Mouse (Mus musculus): Measurements from ENCODE around the gene Ppih. TPM values are rescaled to one million over a fixed set of nuclear protein-coding genes. Genes with fewer than 3 reads are reported as not detected.

Gene Ppih
- polyA plus RNA-seq, 1 experiment from 2014 or later, result 126 TPM

DNA sequence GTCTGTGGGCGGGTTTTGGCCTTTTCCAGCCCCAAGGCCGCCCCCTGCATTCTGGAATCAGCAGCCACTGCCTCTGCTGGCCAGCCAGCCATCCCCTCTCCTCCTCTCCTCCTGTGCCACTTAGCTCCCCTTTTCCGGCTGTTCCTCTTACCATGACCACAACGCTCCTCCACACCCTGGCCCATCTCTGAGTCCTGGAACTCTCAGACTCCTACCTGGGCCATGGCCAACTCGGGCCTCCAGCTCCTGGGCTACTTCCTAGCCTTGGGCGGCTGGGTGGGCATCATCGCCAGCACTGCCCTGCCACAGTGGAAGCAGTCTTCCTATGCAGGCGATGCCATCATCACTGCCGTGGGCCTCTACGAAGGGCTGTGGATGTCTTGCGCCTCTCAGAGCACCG lies 65.0 kb downstream of the Ppih start, which contains the start of gene Cldn19:
Gene Cldn19, plus strand, starts transcription at position 64 of the 400 bp plus-strand sequence.
- Histone ChIP-seq H3K27me3 (ENCODE audit: insufficient read depth, low read length) (no peaks in the 10 kb centered on the region), H3K9ac (no peak within 1 kb of the TSS), H3K27ac (ENCODE audit: low read depth) (no peak within 1 kb of the TSS), H3K4me1 (ENCODE audit: insufficient read depth) (no peaks in the 10 kb centered on the region; the same call in 1 of the 2 replicates), H3K4me3 (ENCODE audit: low read depth, low read length) (no peak within 1 kb of the TSS), H3K36me3 (ENCODE audit: insufficient read depth) (no peaks in the 10 kb centered on the region), H3K9me3 (ENCODE audit: low read depth, low read length) (no peaks in the 10 kb centered on the region), H3K4me2 (no peak within 1 kb of the TSS)
- no peak for DNase-seq
- ATAC-seq (ENCODE audit: insufficient read depth), result no peak
- no peak for TF ChIP-seq CTCF (IDR thresholded peaks at IDR 0.05; ENCODE audit: low read depth)
- 82% methylated on average over 12 of the region's 12 CpGs for WGBS

- Histone ChIP-seq H3K27ac (ENCODE audit: low read depth) (no peak overlapping the region), H3K9me3 (ENCODE audit: low read depth, low read length) (no peaks in the 10 kb centered on the region), H3K4me2 (no peak overlapping the region), H3K4me3 (ENCODE audit: low read depth, low read length) (no peak overlapping the region), H3K36me3 (ENCODE audit: insufficient read depth) (no peaks in the 10 kb centered on the region), H3K27me3 (ENCODE audit: insufficient read depth, low read length) (no peaks in the 10 kb centered on the region), H3K9ac (no peak overlapping the region), H3K4me1 (ENCODE audit: insufficient read depth) (no peaks in the 10 kb centered on the region; the same call in 1 of the 2 replicates)
- DNase-seq (no peak), ATAC-seq (ENCODE audit: insufficient read depth) (0 out of 2 replicates have a peak, but pooled peaks have one; percentile 22)
- 37% methylated on average over 9 of the region's 9 CpGs for WGBS
- no peak for TF ChIP-seq CTCF (IDR thresholded peaks at IDR 0.05; ENCODE audit: low read depth)
Measured at GRCm38 (mm10) chr4:119254012-119254618, 66.2 kb downstream of the Ppih start.

DNA sequence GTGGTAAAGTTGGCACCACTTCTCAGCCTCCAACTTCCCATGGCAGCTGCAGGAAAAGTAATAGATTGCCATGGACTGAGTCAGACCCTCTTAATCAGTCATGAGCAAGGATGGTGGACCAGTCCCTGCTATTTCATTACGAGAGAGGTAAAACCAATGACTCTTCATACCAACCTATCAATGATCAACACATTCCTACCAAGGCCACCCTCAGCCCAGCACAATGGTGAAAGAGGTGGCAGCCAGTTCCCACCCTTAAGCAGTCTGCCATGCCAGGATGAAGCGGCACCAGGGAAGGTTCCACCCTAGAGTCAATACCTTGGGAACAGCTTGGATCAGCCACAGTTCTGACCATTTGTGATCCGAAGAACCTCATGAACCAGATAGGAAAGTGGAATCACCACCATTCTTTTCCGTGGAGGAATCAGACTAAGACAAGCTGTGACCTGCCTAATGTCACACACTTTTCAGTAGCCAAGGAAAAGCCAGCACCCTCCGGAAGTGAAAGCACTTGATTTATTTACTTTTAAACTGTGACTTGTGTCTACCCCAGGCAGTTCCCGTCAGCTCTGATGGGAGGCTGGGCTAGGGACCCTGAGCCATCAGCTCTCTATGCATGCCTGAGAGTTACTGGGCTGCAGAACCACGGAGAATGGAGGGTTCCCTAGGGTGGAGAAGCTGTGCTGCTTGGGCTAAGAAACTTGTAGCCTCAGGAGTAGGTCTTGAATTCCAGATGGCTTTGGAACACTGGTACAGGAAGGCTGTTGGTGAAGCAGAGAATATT lies 68.1 kb downstream of the Ppih start:
- DNase-seq (no peak), ATAC-seq (ENCODE audit: insufficient read depth) (no peak)
- Histone ChIP-seq H3K9ac (no peak overlapping the region), H3K4me1 (ENCODE audit: insufficient read depth) (no peaks in the 10 kb centered on the region; the same call in 1 of the 2 replicates), H3K36me3 (ENCODE audit: insufficient read depth) (peaks cover 12% of the 10 kb centered on the region), H3K9me3 (ENCODE audit: low read depth, low read length) (no peaks in the 10 kb centered on the region), H3K27me3 (ENCODE audit: insufficient read depth, low read length) (no peaks in the 10 kb centered on the region), H3K4me2 (no peak overlapping the region), H3K4me3 (ENCODE audit: low read depth, low read length) (no peak overlapping the region), H3K27ac (ENCODE audit: low read depth) (no peak overlapping the region)
- 36% methylated on average over 7 of the region's 7 CpGs for WGBS
- TF ChIP-seq CTCF (IDR thresholded peaks at IDR 0.05; ENCODE audit: low read depth), result no peak

Other genes starting within 250 kb of the Ppih start
- gene Slc2a1, start 211.8 kb downstream of the Ppih start, polyA plus RNA-seq (2014; fragmentation: Nextera tagmentation; extraction: Ambion mirVana), result 70.7 and 83.1 TPM in 2 replicates
- 6.8 and 7.7 TPM in 2 replicates for gene Zfp691, start 146.4 kb downstream of the Ppih start, polyA plus RNA-seq (2014; fragmentation: Nextera tagmentation; extraction: Ambion mirVana)
- 0.57 and 0.79 TPM in 2 replicates for gene Ermap, start 130.5 kb downstream of the Ppih start, polyA plus RNA-seq (2014; fragmentation: Nextera tagmentation; extraction: Ambion mirVana)
- 134 TPM in 2 replicates for gene Svbp, start 125.2 kb downstream of the Ppih start, polyA plus RNA-seq (2014; fragmentation: Nextera tagmentation; extraction: Ambion mirVana)
- gene Tmem269, start 102.3 kb downstream of the Ppih start, polyA plus RNA-seq (2014; fragmentation: Nextera tagmentation; extraction: Ambion mirVana), result not detected in 2 replicates
- 29.0 and 32.3 TPM in 2 replicates for gene AU022252, start 87.8 kb downstream of the Ppih start, polyA plus RNA-seq (2014; fragmentation: Nextera tagmentation; extraction: Ambion mirVana)
- gene P3h1, start 87.6 kb downstream of the Ppih start, polyA plus RNA-seq (2014; fragmentation: Nextera tagmentation; extraction: Ambion mirVana), result 40.4 and 44.8 TPM in 2 replicates
- not detected in 2 replicates for gene Cldn19, start 65.1 kb downstream of the Ppih start, polyA plus RNA-seq (2014; fragmentation: Nextera tagmentation; extraction: Ambion mirVana)
- 880 and 902 TPM in 2 replicates for gene Ybx1, start 25.9 kb downstream of the Ppih start, polyA plus RNA-seq (2014; fragmentation: Nextera tagmentation; extraction: Ambion mirVana)
- gene Ccdc30, start 95.0 kb upstream of the Ppih start, polyA plus RNA-seq (2014; fragmentation: Nextera tagmentation; extraction: Ambion mirVana), result 2.5 and 3.8 TPM in 2 replicates
- 34.7 and 38.3 TPM in 2 replicates for gene Ppcs, start 101.9 kb upstream of the Ppih start, polyA plus RNA-seq (2014; fragmentation: Nextera tagmentation; extraction: Ambion mirVana)
- gene Zmynd12, start 102.3 kb upstream of the Ppih start, polyA plus RNA-seq (2014; fragmentation: Nextera tagmentation; extraction: Ambion mirVana), result 0.16 and 0.20 TPM in 2 replicates
- 1.3 and 1.5 TPM in 2 replicates for gene Rimkla, start 172.1 kb upstream of the Ppih start, polyA plus RNA-seq (2014; fragmentation: Nextera tagmentation; extraction: Ambion mirVana)
- 26.4 and 28.5 TPM in 2 replicates for gene Foxj3, start 216.5 kb upstream of the Ppih start, polyA plus RNA-seq (2014; fragmentation: Nextera tagmentation; extraction: Ambion mirVana)
- 3.6 and 3.9 TPM in 2 replicates for gene Frg2f1, start 219.0 kb upstream of the Ppih start, polyA plus RNA-seq (2014; fragmentation: Nextera tagmentation; extraction: Ambion mirVana)

All from lung, embryonic 14.5 days (tissue).